Mouse (Mus musculus) kidney, embryonic 14.5 days (tissue): ENCODE measurements around the gene Foxe1. TPM values are rescaled to one million over a fixed set of nuclear protein-coding genes. Genes with fewer than 3 reads are reported as not detected.

Source experiments
- polyA plus RNA-seq: library from polyadenylated mRNA; unstranded; fragments of >200 nt; fragmentation: Nextera tagmentation; extraction: Ambion mirVana; gene quantifications from 2 replicates; pipeline ENCODE4 v1.2.1, GENCODE M21; 2014

Gene Foxe1
- polyA plus RNA-seq, 1 experiment from 2014 or later: not detected

Other genes with a start within 250 kb of the Foxe1 start
- gene Ncbp1, start 205.0 kb upstream of the Foxe1 start, polyA plus RNA-seq: 70.5 and 106 TPM in 2 replicates
- gene Tstd2, start 204.9 kb upstream of the Foxe1 start, polyA plus RNA-seq: 23.5 and 46.0 TPM in 2 replicates
- 23.8 and 24.3 TPM in 2 replicates for gene Xpa, start 147.3 kb upstream of the Foxe1 start, polyA plus RNA-seq
- gene Trmo, start 45.8 kb downstream of the Foxe1 start, polyA plus RNA-seq: 10.8 and 13.2 TPM in 2 replicates
- gene Hemgn, start 69.9 kb downstream of the Foxe1 start, polyA plus RNA-seq: 0.57 and 0.73 TPM in 2 replicates
- gene Anp32b, start 107.3 kb downstream of the Foxe1 start, polyA plus RNA-seq: 378 and 408 TPM in 2 replicates
- gene Nans, start 145.6 kb downstream of the Foxe1 start, polyA plus RNA-seq: 64.0 and 65.8 TPM in 2 replicates
- gene Trim14, start 192.5 kb downstream of the Foxe1 start, polyA plus RNA-seq: 1.4 and 1.8 TPM in 2 replicates